Mouse (Mus musculus): ENCODE measurements around the gene Zfp691.

DNA sequence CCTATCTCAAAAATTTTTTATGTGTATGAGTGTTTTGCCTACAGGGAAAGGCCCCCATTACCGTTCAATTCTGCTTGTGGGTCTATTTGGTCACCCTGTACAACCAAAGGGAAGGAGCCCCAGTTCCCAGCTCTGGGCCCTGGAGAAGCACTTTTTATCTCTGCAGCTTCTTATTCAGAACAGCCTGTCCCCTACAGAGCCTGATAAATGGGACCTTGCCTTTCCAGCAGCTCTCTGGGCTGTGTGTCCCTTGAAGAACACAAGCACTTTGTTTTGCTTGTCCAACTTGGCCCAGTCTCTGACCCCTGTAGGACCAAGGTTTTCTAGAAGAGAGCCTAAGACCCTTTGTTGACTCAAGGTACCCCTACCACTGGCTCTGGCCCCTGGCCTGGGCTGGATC, 44.9 kb downstream of the Zfp691 start:
- TF ChIP-seq EP300 (IDR thresholded peaks at IDR 0.05; ENCODE audit: low read depth), result no peak
- TF ChIP-seq CTCF (IDR thresholded peaks at IDR 0.05; ENCODE audit: low read depth), result no peak

Measured in heart, postnatal 0 days (tissue).